In genomic region chr11:59308164-59308542, GRCm38 (mm10) we compare ENCODE assay signal across 9 mouse cellular contexts. TPM values are rescaled to one million over a fixed set of nuclear protein-coding genes. Genes with fewer than 3 reads are reported as not detected.
A peak's percentile ranks its signal among the peaks of the same experiment; 100 is the strongest.
DNase-seq lines count a peak whose midpoint lies in the region; ATAC-seq lines count a peak whose summit lies in the region.
"Had no signal": no experiment of that assay in that cellular context is flagged by ENCODE, and none has a peak within 500 bp of the region (broad histone marks: within the 10 kb centered on the region; RNA-seq: fewer than 3 reads in every experiment).

No protein-coding gene starts in this region.

- intact Hi-C loops in heart, postnatal 25 days (cut with DNase I) = loop anchor here (1.0 to 5.0 kb wide), 2 partner anchors 22 to 59 kb away; no protein-coding TSS in a partner anchor

- peak overlapping the region; percentile 94; the same call in 1 of the 2 replicates for H3K4me2 ChIP-seq in heart, embryonic 11.5 days
- H3K4me2 ChIP-seq in embryonic facial prominence, embryonic 11.5 days (ENCODE audit: low read depth, low read length) = peak overlapping the region; percentile 30
- H3K4me2 ChIP-seq in midbrain, embryonic 16.5 days (ENCODE audit: low read length) = peak overlapping the region; percentile 87
- no peak overlapping the region for H3K4me2 ChIP-seq in liver, embryonic 12.5 days

- no peak overlapping the region for H3K9ac ChIP-seq in heart, embryonic 11.5 days (ENCODE audit: low read depth, low read length)
- no peak overlapping the region for H3K9ac ChIP-seq in embryonic facial prominence, embryonic 11.5 days (replicated peaks; ENCODE audit: low read length)
- H3K9ac ChIP-seq in midbrain, embryonic 16.5 days (ENCODE audit: low read depth, low read length) = peak overlapping the region; percentile 45
- no peak overlapping the region for H3K9ac ChIP-seq in liver, embryonic 12.5 days
- H3K9ac ChIP-seq: liver, embryonic 14.5 days had no signal

- no peak for DNase-seq in heart, postnatal 25 days (ENCODE audit: low spot score)
- no peak for DNase-seq in embryonic facial prominence, embryonic 11.5 days (ENCODE audit: low spot score)
- DNase-seq in heart, postnatal 4 days = peak; percentile 34
- no peak for DNase-seq in cerebellum, adult 9-11 months
- no peak for DNase-seq in adrenal gland, postnatal 4 days (ENCODE audit: low spot score in 2 of 2)

- H3K9me3 ChIP-seq in heart, embryonic 11.5 days (replicated peaks; ENCODE audit: control insufficient read depth, low read length) = no peaks in the 10 kb centered on the region
- H3K9me3 ChIP-seq in embryonic facial prominence, embryonic 11.5 days (replicated peaks; ENCODE audit: control insufficient read depth, low read length) = no peaks in the 10 kb centered on the region
- H3K9me3 ChIP-seq in midbrain, embryonic 16.5 days (replicated peaks; ENCODE audit: control insufficient read depth, low read length, poor library complexity, severe bottlenecking) = no peaks in the 10 kb centered on the region
- no peaks in the 10 kb centered on the region for H3K9me3 ChIP-seq in liver, embryonic 12.5 days (replicated peaks)

- H3K4me1 ChIP-seq in heart, embryonic 11.5 days (ENCODE audit: control insufficient read depth, insufficient read depth, low read length) = peaks cover 26% of the 10 kb centered on the region
- H3K4me1 ChIP-seq in embryonic facial prominence, embryonic 11.5 days (ENCODE audit: control insufficient read depth, insufficient read depth, low read length) = peaks cover 26% of the 10 kb centered on the region
- peaks cover 26% of the 10 kb centered on the region for H3K4me1 ChIP-seq in midbrain, embryonic 16.5 days (ENCODE audit: control insufficient read depth, insufficient read depth, low read length)
- peaks cover 9% of the 10 kb centered on the region for H3K4me1 ChIP-seq in liver, embryonic 12.5 days

- WGBS in heart, embryonic 11.5 days (ENCODE audit: insufficient replicate concordance) = 26% methylated on average over 12 of the region's 12 CpGs
- WGBS in embryonic facial prominence, embryonic 11.5 days = 16% methylated on average over 12 of the region's 12 CpGs
- 13% methylated on average over 12 of the region's 12 CpGs for WGBS in midbrain, embryonic 16.5 days
- WGBS in liver, embryonic 12.5 days (ENCODE audit: insufficient replicate concordance) = 21% methylated on average over 12 of the region's 12 CpGs

- no peaks in the 10 kb centered on the region for H3K36me3 ChIP-seq in heart, embryonic 11.5 days (ENCODE audit: control insufficient read depth, insufficient read depth, low read length)
- H3K36me3 ChIP-seq in embryonic facial prominence, embryonic 11.5 days (replicated peaks; ENCODE audit: control insufficient read depth, insufficient read depth, low read depth, low read length) = no peaks in the 10 kb centered on the region
- no peaks in the 10 kb centered on the region for H3K36me3 ChIP-seq in midbrain, embryonic 16.5 days (ENCODE audit: control insufficient read depth, insufficient read depth, low read length)
- H3K36me3 ChIP-seq in liver, embryonic 12.5 days = no peaks in the 10 kb centered on the region

- peaks cover 70% of the 10 kb centered on the region for H3K27me3 ChIP-seq in heart, embryonic 11.5 days (ENCODE audit: control insufficient read depth, insufficient read depth, low read length)
- H3K27me3 ChIP-seq in embryonic facial prominence, embryonic 11.5 days (ENCODE audit: control insufficient read depth, insufficient read depth, low read length) = peaks cover 37% of the 10 kb centered on the region
- H3K27me3 ChIP-seq in midbrain, embryonic 16.5 days (ENCODE audit: control insufficient read depth, insufficient read depth, low read depth, low read length) = peaks cover 79% of the 10 kb centered on the region
- H3K27me3 ChIP-seq in liver, embryonic 12.5 days (replicated peaks) = peaks cover 99% of the 10 kb centered on the region

- no peak overlapping the region for H3K4me3 ChIP-seq in heart, embryonic 11.5 days (ENCODE audit: low read depth, low read length)
- 0 out of 2 replicates have a peak overlapping the region, but pooled peaks have one; percentile 12 for H3K4me3 ChIP-seq in embryonic facial prominence, embryonic 11.5 days (ENCODE audit: low read depth, low read length)
- peak overlapping the region; percentile 62 for H3K4me3 ChIP-seq in midbrain, embryonic 16.5 days (ENCODE audit: low read depth, low read length)
- no peak overlapping the region for H3K4me3 ChIP-seq in liver, embryonic 12.5 days

- ATAC-seq in heart, embryonic 11.5 days (replicated peaks; ENCODE audit: insufficient number of reproducible peaks, low FRiP score, low TSS enrichment) = no peak
- no peak for ATAC-seq in embryonic facial prominence, embryonic 11.5 days (replicated peaks; ENCODE audit: insufficient number of reproducible peaks, low FRiP score, low TSS enrichment, low read depth)
- no peak for ATAC-seq in midbrain, embryonic 16.5 days
- no peak for ATAC-seq in liver, embryonic 12.5 days

- H3K27ac ChIP-seq in heart, embryonic 11.5 days (ENCODE audit: low read depth, low read length) = no peak overlapping the region
- H3K27ac ChIP-seq in embryonic facial prominence, embryonic 11.5 days (replicated peaks; ENCODE audit: low read depth, low read length) = no peak overlapping the region
- no peak overlapping the region for H3K27ac ChIP-seq in midbrain, embryonic 16.5 days (ENCODE audit: low read length)
- no peak overlapping the region for H3K27ac ChIP-seq in liver, embryonic 12.5 days
- H3K27ac ChIP-seq: liver, embryonic 14.5 days had no signal

RNA-seq across cellular contexts. Expression of gene Wnt9a, which starts 1.4 kb away (rescaled TPM):
- 1.3 and 1.6 TPM in 2 replicates for polyA plus RNA-seq in heart, embryonic 11.5 days (2014; fragmentation: Nextera tagmentation; extraction: Ambion mirVana)
- total RNA-seq in heart, postnatal 25 days (2021) = 1 to 10 TPM; 5.6 to 6.6 TPM
- polyA plus RNA-seq in embryonic facial prominence, embryonic 11.5 days (2014; fragmentation: Nextera tagmentation; extraction: Ambion mirVana) = 1.6 and 1.8 TPM in 2 replicates
- total RNA-seq in heart, postnatal 4 days (2021) = 1 to 10 TPM; 5.6 to 5.7 TPM
- 3.0 and 3.6 TPM in 2 replicates for polyA plus RNA-seq in midbrain, embryonic 16.5 days (2015; fragmentation: Nextera tagmentation; extraction: Ambion mirVana)
- polyA plus RNA-seq in liver, embryonic 12.5 days (2016; fragmentation: Nextera tagmentation; extraction: Ambion mirVana) = 0.32 and 0.50 TPM in 2 replicates
- 1 to 10 TPM; 1.9 to 2.5 TPM for total RNA-seq in adrenal gland, postnatal 4 days (2021)

RNA-seq across cellular contexts. Expression of gene Wnt3a, which starts 17.6 kb away (rescaled TPM):
- not detected in 2 replicates for polyA plus RNA-seq in heart, embryonic 11.5 days (2014; fragmentation: Nextera tagmentation; extraction: Ambion mirVana)
- not detected for total RNA-seq in heart, postnatal 25 days (2021)
- polyA plus RNA-seq in embryonic facial prominence, embryonic 11.5 days (2014; fragmentation: Nextera tagmentation; extraction: Ambion mirVana) = 0.39 and 0.77 TPM in 2 replicates
- total RNA-seq in heart, postnatal 4 days (2021) = not detected
- polyA plus RNA-seq in midbrain, embryonic 16.5 days (2015; fragmentation: Nextera tagmentation; extraction: Ambion mirVana) = 0.21 and 0.26 TPM in 2 replicates
- polyA plus RNA-seq in liver, embryonic 12.5 days (2016; fragmentation: Nextera tagmentation; extraction: Ambion mirVana) = 0.06 TPM in 1 of 2 replicates, not detected in the other
- not detected for total RNA-seq in adrenal gland, postnatal 4 days (2021)

Comparison
In these comparisons a context has a peak if more than half of its experiments do, and no peak if none do; other contexts are left out.
1. H3K4me3 ChIP-seq: peak in embryonic facial prominence, embryonic 11.5 days (single experiment) and midbrain, embryonic 16.5 days (single experiment); none in heart, embryonic 11.5 days (single experiment) and liver, embryonic 12.5 days (single experiment).